Mouse (Mus musculus): ENCODE results near the gene Numbl.

The Numbl gene

GRCm38 (mm10) chr7:27258205-27258899 lies at the start of gene Numbl:
Numbl (plus strand) TSS chr7:27258433.
- peak; percentile 94 for DNase-seq (ENCODE audit: low read depth, low spot score)
- Histone ChIP-seq H3K36me3 (ENCODE audit: control insufficient read depth, insufficient read depth, low read length, poor library complexity, severe bottlenecking) (no peaks in the 10 kb centered on the region; the same call in 1 of the 2 replicates), H3K27me3 (ENCODE audit: control insufficient read depth, insufficient read depth, low read length, poor library complexity, severe bottlenecking) (no peaks in the 10 kb centered on the region)

GRCm38 (mm10) chr7:27212626-27213025 lies 45.6 kb upstream of the Numbl start:
- H3K36me3 ChIP-seq (ENCODE audit: control insufficient read depth, insufficient read depth, low read length, poor library complexity, severe bottlenecking) = peaks cover 4% of the 10 kb centered on the region
- DNase-seq (ENCODE audit: low read depth, low spot score) = no peak
- H3K27me3 ChIP-seq (ENCODE audit: control insufficient read depth, insufficient read depth, low read length, poor library complexity, severe bottlenecking) = no peaks in the 10 kb centered on the region; the same call in 1 of the 2 replicates

GRCm38 (mm10) chr7:27218586-27218985 lies 39.6 kb upstream of the Numbl start:
- no peak for DNase-seq (ENCODE audit: low read depth, low spot score)
- peaks cover 4% of the 10 kb centered on the region for H3K36me3 ChIP-seq (ENCODE audit: control insufficient read depth, insufficient read depth, low read length, poor library complexity, severe bottlenecking)
- H3K27me3 ChIP-seq (ENCODE audit: control insufficient read depth, insufficient read depth, low read length, poor library complexity, severe bottlenecking) = no peaks in the 10 kb centered on the region; the same call in 1 of the 2 replicates

DNA sequence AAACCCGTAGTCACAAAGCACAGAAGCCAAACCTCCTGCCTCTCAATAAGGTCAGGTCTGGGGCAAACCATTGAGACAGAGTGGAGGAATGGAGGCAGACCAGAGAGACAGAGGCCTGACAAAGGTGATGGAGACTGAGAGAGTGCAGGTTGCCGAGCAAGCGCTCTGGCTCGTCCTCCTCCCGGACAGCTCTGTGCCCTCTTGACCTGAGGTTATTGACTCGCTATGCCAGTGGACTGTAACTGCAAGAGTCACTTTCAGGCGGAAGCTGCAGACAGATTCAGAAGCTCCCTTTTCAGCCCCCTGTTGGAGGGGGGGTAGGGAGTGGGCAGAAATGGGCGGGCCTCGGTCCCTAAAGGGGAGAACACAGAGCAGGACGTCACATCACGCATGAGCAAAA lies 38.3 kb upstream of the Numbl start:
- no peak for DNase-seq (ENCODE audit: low read depth, low spot score)
- Histone ChIP-seq H3K36me3 (ENCODE audit: control insufficient read depth, insufficient read depth, low read length, poor library complexity, severe bottlenecking) (no peaks in the 10 kb centered on the region; the same call in none of the 2 replicates), H3K27me3 (ENCODE audit: control insufficient read depth, insufficient read depth, low read length, poor library complexity, severe bottlenecking) (no peaks in the 10 kb centered on the region; the same call in 1 of the 2 replicates)

- no peak for DNase-seq (ENCODE audit: low read depth, low spot score)
- no peaks in the 10 kb centered on the region for H3K27me3 ChIP-seq (ENCODE audit: control insufficient read depth, insufficient read depth, low read length, poor library complexity, severe bottlenecking)
- no peaks in the 10 kb centered on the region; the same call in none of the 2 replicates for H3K36me3 ChIP-seq (ENCODE audit: control insufficient read depth, insufficient read depth, low read length, poor library complexity, severe bottlenecking)
These were observed 36.3 kb upstream of the Numbl start for GRCm38 (mm10) chr7:27221939-27222338.

- no peak for DNase-seq (ENCODE audit: low read depth, low spot score)
- Histone ChIP-seq H3K27me3 (ENCODE audit: control insufficient read depth, insufficient read depth, low read length, poor library complexity, severe bottlenecking) (no peaks in the 10 kb centered on the region), H3K36me3 (ENCODE audit: control insufficient read depth, insufficient read depth, low read length, poor library complexity, severe bottlenecking) (no peaks in the 10 kb centered on the region; the same call in none of the 2 replicates)
These were observed 35.7 kb upstream of the Numbl start for GRCm38 (mm10) chr7:27222538-27222937.

GRCm38 (mm10) chr7:27224877-27225575 lies 33.2 kb upstream of the Numbl start:
- Histone ChIP-seq H3K27me3 (ENCODE audit: control insufficient read depth, insufficient read depth, low read length, poor library complexity, severe bottlenecking) (no peaks in the 10 kb centered on the region), H3K36me3 (ENCODE audit: control insufficient read depth, insufficient read depth, low read length, poor library complexity, severe bottlenecking) (no peaks in the 10 kb centered on the region)
- DNase-seq (ENCODE audit: low read depth, low spot score) = no peak

GRCm38 (mm10) chr7:27227276-27227675 lies 31.0 kb upstream of the Numbl start:
- H3K36me3 ChIP-seq (ENCODE audit: control insufficient read depth, insufficient read depth, low read length, poor library complexity, severe bottlenecking) = no peaks in the 10 kb centered on the region
- no peak for DNase-seq (ENCODE audit: low read depth, low spot score)
- H3K27me3 ChIP-seq (ENCODE audit: control insufficient read depth, insufficient read depth, low read length, poor library complexity, severe bottlenecking) = no peaks in the 10 kb centered on the region

DNA sequence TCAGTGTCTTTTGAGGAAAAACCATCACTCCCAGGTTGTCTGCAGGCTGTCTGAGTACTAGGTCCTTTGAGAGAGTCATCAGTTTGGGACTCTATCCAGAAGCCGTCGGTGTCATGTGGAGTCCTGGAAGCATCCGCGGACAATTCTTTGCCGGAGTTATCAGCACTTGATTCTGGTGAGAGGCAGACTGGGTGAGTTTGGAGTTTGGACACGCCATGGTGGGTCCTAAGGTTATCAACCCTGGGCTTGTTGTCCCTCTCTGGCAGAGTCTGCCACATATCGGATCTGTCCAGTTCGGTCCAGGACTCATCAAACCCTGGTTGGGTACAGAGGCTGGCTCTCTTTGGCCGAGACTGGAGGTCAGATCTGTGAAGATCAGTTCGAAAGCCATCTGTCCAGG lies 30.6 kb upstream of the Numbl start:
- Histone ChIP-seq H3K27me3 (ENCODE audit: control insufficient read depth, insufficient read depth, low read length, poor library complexity, severe bottlenecking) (no peaks in the 10 kb centered on the region), H3K36me3 (ENCODE audit: control insufficient read depth, insufficient read depth, low read length, poor library complexity, severe bottlenecking) (no peaks in the 10 kb centered on the region)
- no peak for DNase-seq (ENCODE audit: low read depth, low spot score)

- Histone ChIP-seq H3K27me3 (ENCODE audit: control insufficient read depth, insufficient read depth, low read length, poor library complexity, severe bottlenecking) (no peaks in the 10 kb centered on the region), H3K36me3 (ENCODE audit: control insufficient read depth, insufficient read depth, low read length, poor library complexity, severe bottlenecking) (no peaks in the 10 kb centered on the region)
- peak; percentile 95 for DNase-seq (ENCODE audit: low read depth, low spot score)
These were observed 29.9 kb upstream of the Numbl start, which contains the start of gene Itpkc for GRCm38 (mm10) chr7:27228281-27228821. Itpkc (minus strand) TSS chr7:27228661.

GRCm38 (mm10) chr7:27228865-27229264 lies 29.4 kb upstream of the Numbl start:
- no peak for DNase-seq (ENCODE audit: low read depth, low spot score)
- H3K36me3 ChIP-seq (ENCODE audit: control insufficient read depth, insufficient read depth, low read length, poor library complexity, severe bottlenecking) = no peaks in the 10 kb centered on the region; the same call in 1 of the 2 replicates
- H3K27me3 ChIP-seq (ENCODE audit: control insufficient read depth, insufficient read depth, low read length, poor library complexity, severe bottlenecking) = no peaks in the 10 kb centered on the region

DNA sequence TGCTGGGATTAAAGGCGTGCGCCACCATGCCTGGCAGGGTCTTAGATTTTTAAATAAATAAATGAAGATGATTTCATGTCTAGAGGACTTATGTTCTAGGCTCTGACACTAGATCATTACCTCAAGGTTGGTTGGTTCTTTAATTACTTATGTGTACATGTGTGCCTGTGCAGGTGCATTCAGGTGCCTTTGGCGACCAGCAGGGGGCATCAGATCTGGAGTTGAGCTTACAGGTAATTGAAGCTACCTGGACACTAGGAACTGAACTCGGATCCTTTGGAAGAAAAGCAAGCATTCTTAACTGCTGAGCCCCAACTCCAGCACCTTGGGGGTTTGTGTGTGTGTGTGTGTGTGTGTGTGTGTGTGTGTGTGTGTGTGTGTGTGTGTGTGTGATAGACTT lies 27.5 kb upstream of the Numbl start:
- peak; percentile 59 for DNase-seq (ENCODE audit: low read depth, low spot score)
- no peaks in the 10 kb centered on the region for H3K27me3 ChIP-seq (ENCODE audit: control insufficient read depth, insufficient read depth, low read length, poor library complexity, severe bottlenecking)
- H3K36me3 ChIP-seq (ENCODE audit: control insufficient read depth, insufficient read depth, low read length, poor library complexity, severe bottlenecking) = no peaks in the 10 kb centered on the region; the same call in 1 of the 2 replicates

DNA sequence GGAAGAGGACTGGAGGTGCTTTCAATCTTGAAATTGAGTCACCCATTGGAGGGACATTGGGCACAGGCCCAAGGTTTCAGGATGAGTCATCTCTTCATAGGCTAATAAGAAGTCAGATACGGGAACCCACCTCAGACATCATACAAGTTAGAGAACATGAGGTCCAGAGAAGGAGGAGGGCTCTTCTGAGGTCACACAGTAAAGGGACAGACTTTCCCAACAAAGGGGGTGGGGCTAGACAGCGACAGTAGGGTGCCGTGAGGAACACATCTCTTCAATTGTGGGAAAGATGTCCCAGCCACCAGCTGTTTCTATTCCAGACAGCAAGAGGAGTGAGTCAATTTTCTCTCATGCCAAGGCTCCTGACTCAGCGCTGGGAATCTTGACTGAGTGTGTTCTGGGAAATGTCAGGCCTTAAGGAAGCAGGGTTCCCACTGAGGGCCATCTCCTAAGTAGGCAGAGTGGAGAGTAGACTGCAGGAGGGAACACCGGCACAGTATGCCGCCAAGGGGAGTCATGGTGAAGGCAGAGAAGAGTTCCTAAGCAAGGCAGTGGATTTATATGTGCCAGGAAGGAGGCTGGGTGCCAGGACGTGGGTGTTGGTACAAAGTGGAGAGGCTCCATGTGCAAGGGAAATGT lies 26.4 kb upstream of the Numbl start:
- no peaks in the 10 kb centered on the region; the same call in 1 of the 2 replicates for H3K36me3 ChIP-seq (ENCODE audit: control insufficient read depth, insufficient read depth, low read length, poor library complexity, severe bottlenecking)
- DNase-seq (ENCODE audit: low read depth, low spot score) = no peak

DNA sequence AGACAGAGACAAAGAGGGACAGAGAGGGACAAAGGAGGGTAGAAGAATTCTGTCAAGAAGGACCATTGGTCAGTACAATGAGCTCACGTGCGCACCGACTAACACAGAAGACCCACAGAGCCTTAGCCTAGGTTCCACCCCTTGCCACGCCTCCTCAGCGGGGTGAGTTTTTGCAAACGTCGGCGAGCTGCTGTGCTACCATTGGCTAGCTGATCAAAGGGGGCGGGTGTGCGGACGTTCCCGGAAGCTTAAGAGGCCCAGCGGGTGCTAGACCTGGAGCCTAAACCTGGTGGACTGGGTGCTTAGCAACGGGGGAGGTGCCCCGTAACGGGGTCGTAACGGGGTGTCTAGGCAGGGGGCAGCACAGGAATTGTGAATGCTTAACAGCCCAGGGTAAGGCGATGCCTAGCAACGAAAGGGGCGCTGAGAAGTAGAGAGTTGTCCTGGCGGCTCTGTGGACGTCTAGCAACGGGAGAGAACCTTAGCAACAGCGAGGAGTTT lies 25.4 kb upstream of the Numbl start, which contains the start of gene Coq8b:
Gene Coq8b, plus strand, starts transcription at position 243 of the 501 bp plus-strand sequence.
- DNase-seq (ENCODE audit: low read depth, low spot score) = peak; percentile 96
- no peaks in the 10 kb centered on the region; the same call in 1 of the 2 replicates for H3K36me3 ChIP-seq (ENCODE audit: control insufficient read depth, insufficient read depth, low read length, poor library complexity, severe bottlenecking)
- no peaks in the 10 kb centered on the region for H3K27me3 ChIP-seq (ENCODE audit: control insufficient read depth, insufficient read depth, low read length, poor library complexity, severe bottlenecking)

More for the DNA sequence above, 26.4 kb upstream of the Numbl start:
- H3K27me3 ChIP-seq (ENCODE audit: control insufficient read depth, insufficient read depth, low read length, poor library complexity, severe bottlenecking) = no peaks in the 10 kb centered on the region

All from splenic B cell, adult 2 months (primary cell).